Mouse (Mus musculus): ENCODE data around the gene Ccdc170. TPM values are rescaled to one million over a fixed set of nuclear protein-coding genes. Genes with fewer than 3 reads are reported as not detected.

The Ccdc170 gene
- polyA plus RNA-seq, 1 experiment, result 0.31 TPM

GRCm38 (mm10) chr10:4512725-4513124, 30.4 kb downstream of the Ccdc170 start:
- no peak for TF ChIP-seq POLR2A (IDR thresholded peaks at IDR 0.05; ENCODE audit: extremely low read depth, insufficient read depth, low read length)
- no peak for TF ChIP-seq CTCF (IDR thresholded peaks at IDR 0.05; ENCODE audit: extremely low read depth, insufficient read depth, low read length)
- Histone ChIP-seq H3K4me3 (ENCODE audit: insufficient read depth, low read length) (no peak overlapping the region), H3K27ac (ENCODE audit: insufficient read depth, low read length) (no peak overlapping the region), H3K4me1 (ENCODE audit: control insufficient read depth, insufficient read depth, low read length) (no peaks in the 10 kb centered on the region)

GRCm38 (mm10) chr10:4517614-4518013, 35.3 kb downstream of the Ccdc170 start:
- TF ChIP-seq CTCF (IDR thresholded peaks at IDR 0.05; ENCODE audit: extremely low read depth, insufficient read depth, low read length), result no peak
- TF ChIP-seq POLR2A (IDR thresholded peaks at IDR 0.05; ENCODE audit: extremely low read depth, insufficient read depth, low read length), result no peak
- Histone ChIP-seq H3K27ac (ENCODE audit: insufficient read depth, low read length) (no peak overlapping the region), H3K4me3 (ENCODE audit: insufficient read depth, low read length) (no peak overlapping the region), H3K4me1 (ENCODE audit: control insufficient read depth, insufficient read depth, low read length) (no peaks in the 10 kb centered on the region)

- no peaks in the 10 kb centered on the region for H3K4me1 ChIP-seq (ENCODE audit: control insufficient read depth, insufficient read depth, low read length)
- H3K27ac ChIP-seq (ENCODE audit: insufficient read depth, low read length), result no peak overlapping the region
- TF ChIP-seq POLR2A (IDR thresholded peaks at IDR 0.05; ENCODE audit: extremely low read depth, insufficient read depth, low read length) (no peak), CTCF (IDR thresholded peaks at IDR 0.05; ENCODE audit: extremely low read depth, insufficient read depth, low read length) (no peak)
- H3K4me3 ChIP-seq (ENCODE audit: insufficient read depth, low read length), result no peak overlapping the region
These were observed 37.3 kb downstream of the Ccdc170 start for GRCm38 (mm10) chr10:4519645-4520044.

- H3K4me3 ChIP-seq (ENCODE audit: insufficient read depth, low read length), result no peak overlapping the region
- TF ChIP-seq POLR2A (IDR thresholded peaks at IDR 0.05; ENCODE audit: extremely low read depth, insufficient read depth, low read length) (no peak), CTCF (IDR thresholded peaks at IDR 0.05; ENCODE audit: extremely low read depth, insufficient read depth, low read length) (no peak)
- H3K4me1 ChIP-seq (ENCODE audit: control insufficient read depth, insufficient read depth, low read length), result no peaks in the 10 kb centered on the region
- no peak overlapping the region for H3K27ac ChIP-seq (ENCODE audit: insufficient read depth, low read length)
These were observed 38.2 kb downstream of the Ccdc170 start for GRCm38 (mm10) chr10:4520394-4521102.

GRCm38 (mm10) chr10:4522116-4522515, 39.8 kb downstream of the Ccdc170 start:
- H3K4me1 ChIP-seq (ENCODE audit: control insufficient read depth, insufficient read depth, low read length), result no peaks in the 10 kb centered on the region
- no peak overlapping the region for H3K4me3 ChIP-seq (ENCODE audit: insufficient read depth, low read length)
- TF ChIP-seq POLR2A (IDR thresholded peaks at IDR 0.05; ENCODE audit: extremely low read depth, insufficient read depth, low read length), result no peak
- TF ChIP-seq CTCF (IDR thresholded peaks at IDR 0.05; ENCODE audit: extremely low read depth, insufficient read depth, low read length), result 0 out of 2 replicates have a peak, but pooled peaks have one; percentile 2
- H3K27ac ChIP-seq (ENCODE audit: insufficient read depth, low read length), result no peak overlapping the region

- H3K4me1 ChIP-seq (ENCODE audit: control insufficient read depth, insufficient read depth, low read length), result no peaks in the 10 kb centered on the region
- no peak overlapping the region for H3K4me3 ChIP-seq (ENCODE audit: insufficient read depth, low read length)
- TF ChIP-seq CTCF (IDR thresholded peaks at IDR 0.05; ENCODE audit: extremely low read depth, insufficient read depth, low read length), result no peak
- H3K27ac ChIP-seq (ENCODE audit: insufficient read depth, low read length), result no peak overlapping the region
These were observed 40.8 kb downstream of the Ccdc170 start for GRCm38 (mm10) chr10:4523078-4523477.

GRCm38 (mm10) chr10:4528043-4528442, 45.7 kb downstream of the Ccdc170 start:
- TF ChIP-seq CTCF (IDR thresholded peaks at IDR 0.05; ENCODE audit: extremely low read depth, insufficient read depth, low read length) (no peak), POLR2A (IDR thresholded peaks at IDR 0.05; ENCODE audit: extremely low read depth, insufficient read depth, low read length) (no peak)
- Histone ChIP-seq H3K27ac (ENCODE audit: insufficient read depth, low read length) (no peak overlapping the region), H3K4me1 (ENCODE audit: control insufficient read depth, insufficient read depth, low read length) (no peaks in the 10 kb centered on the region), H3K4me3 (ENCODE audit: insufficient read depth, low read length) (no peak overlapping the region)

- Histone ChIP-seq H3K4me1 (ENCODE audit: control insufficient read depth, insufficient read depth, low read length) (no peaks in the 10 kb centered on the region), H3K27ac (ENCODE audit: insufficient read depth, low read length) (no peak overlapping the region), H3K4me3 (ENCODE audit: insufficient read depth, low read length) (no peak overlapping the region)
- TF ChIP-seq CTCF (IDR thresholded peaks at IDR 0.05; ENCODE audit: extremely low read depth, insufficient read depth, low read length), result no peak
- TF ChIP-seq POLR2A (IDR thresholded peaks at IDR 0.05; ENCODE audit: extremely low read depth, insufficient read depth, low read length), result no peak
These were observed 48.4 kb downstream of the Ccdc170 start for GRCm38 (mm10) chr10:4530638-4531235.

- no peak overlapping the region for H3K4me3 ChIP-seq (ENCODE audit: insufficient read depth, low read length)
- TF ChIP-seq POLR2A (IDR thresholded peaks at IDR 0.05; ENCODE audit: extremely low read depth, insufficient read depth, low read length), result no peak
- no peak overlapping the region for H3K27ac ChIP-seq (ENCODE audit: insufficient read depth, low read length)
- no peaks in the 10 kb centered on the region for H3K4me1 ChIP-seq (ENCODE audit: control insufficient read depth, insufficient read depth, low read length)
These were observed 49.6 kb downstream of the Ccdc170 start for GRCm38 (mm10) chr10:4531933-4532332.

- H3K27ac ChIP-seq (ENCODE audit: insufficient read depth, low read length), result no peak overlapping the region
- no peaks in the 10 kb centered on the region for H3K4me1 ChIP-seq (ENCODE audit: control insufficient read depth, insufficient read depth, low read length)
- H3K4me3 ChIP-seq (ENCODE audit: insufficient read depth, low read length), result no peak overlapping the region
- TF ChIP-seq POLR2A (IDR thresholded peaks at IDR 0.05; ENCODE audit: extremely low read depth, insufficient read depth, low read length) (no peak), CTCF (IDR thresholded peaks at IDR 0.05; ENCODE audit: extremely low read depth, insufficient read depth, low read length) (no peak)
These were observed 50.4 kb downstream of the Ccdc170 start for GRCm38 (mm10) chr10:4532731-4533130.
